Mouse (Mus musculus) E14TG2a.4 (cell line): ENCODE measurements around the gene Cdk10.

Experiments used
- CTCF ChIP-seq: conservative IDR thresholded peaks from 2 replicates; pipeline ENCODE4 v1.5.1; 2014; ENCODE audit warnings: low read length
- NANOG ChIP-seq: IDR thresholded peaks from 2 replicates; pipeline ENCODE4 v1.6.1; 2014; ENCODE audit warnings: borderline replicate concordance, low read length, mixed read lengths

DNA sequence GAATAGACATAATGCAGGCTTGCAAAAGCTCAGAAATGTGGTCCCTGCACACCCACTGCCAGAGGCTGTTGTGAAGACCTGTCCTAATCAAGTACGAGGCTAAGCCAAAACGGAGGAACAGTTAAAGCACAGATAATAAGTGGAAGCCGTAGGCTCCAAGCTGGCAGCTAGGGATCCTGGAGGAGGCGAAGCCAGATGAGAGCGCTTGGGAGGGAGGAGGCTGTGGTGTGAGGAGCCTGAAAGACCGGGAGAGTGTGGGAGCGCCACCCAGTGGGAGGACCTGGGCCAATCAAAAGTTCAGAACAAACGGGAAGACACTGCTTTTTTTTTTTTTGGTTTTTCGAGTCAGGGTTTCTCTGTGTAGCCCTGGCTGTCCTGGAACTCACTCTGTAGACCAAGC lies 34.0 kb upstream of the Cdk10 start:
- peak; percentile 27; the same call in 1 of the 2 replicates for TF ChIP-seq CTCF
- no peak for TF ChIP-seq NANOG
